Mouse (Mus musculus) layer of hippocampus, postnatal 10 days (tissue): ENCODE results near the gene Gm20812. TPM values are rescaled to one million over a fixed set of nuclear protein-coding genes. Genes with fewer than 3 reads are reported as not detected.
"Not testable (repeated sequence)": the region's sequence is repeated elsewhere in the genome, so short reads cannot be mapped to it uniquely, and the experiment has no call there.

ENCODE experiments used
- DNase-seq, 2 experiments: peaks; one replicate each; pipeline ENCODE4 v3.0.0; 2021; ENCODE audit warnings: low spot score in 2 of 2
- long read RNA-seq: library from polyadenylated mRNA; stranded (forward); transcript quantifications from one replicate; pipeline ENCODE4 v2.0.0, GENCODE M21; 2023
- total RNA-seq, 2 experiments: library from RNA; stranded (reverse); gene quantifications; 2 replicates each; pipeline ENCODE4 v1.2.3; 2021

Gm20812 gene
- not detected for total RNA-seq
- long read RNA-seq: 0 reads

DNA sequence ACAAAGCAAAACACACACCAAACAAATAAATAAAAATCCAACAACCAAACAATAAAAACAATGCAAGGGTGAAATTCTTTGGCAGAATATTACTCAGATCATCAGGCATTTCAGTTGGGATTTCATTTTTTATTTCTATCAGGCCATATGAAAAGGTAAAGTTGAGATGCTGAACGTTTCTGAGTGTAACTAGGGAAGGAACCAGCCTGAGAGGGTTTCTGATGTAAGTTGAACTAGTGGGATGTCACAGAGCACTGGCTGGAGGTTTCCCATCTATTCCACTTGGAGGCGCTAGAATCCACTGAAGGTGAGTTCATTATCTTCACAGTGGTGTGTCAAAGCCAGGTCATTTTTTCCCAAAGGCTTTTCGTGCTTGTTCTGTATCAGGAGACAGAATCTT is at the start of gene Gm20812:
Gm20812 (plus strand) TSS at position 301 of the 400 bp plus-strand sequence.
- DNase-seq: not testable (repeated sequence)

Other genes with a start within 250 kb of the Gm20812 start
- not detected for gene Gm29554, start 108.0 kb upstream of the Gm20812 start, total RNA-seq